Mouse (Mus musculus) central nervous system, embryonic 18 days (tissue): ENCODE data around the gene Elf3. TPM values are rescaled to one million over a fixed set of nuclear protein-coding genes. Genes with fewer than 3 reads are reported as not detected.

ENCODE experiments used
- polyA plus RNA-seq: library from polyadenylated mRNA; depleted of rRNA; stranded (reverse); fragments of >200 nt; gene quantifications from 2 replicates; pipeline ENCODE4 v1.2.3, GENCODE M21; 2012; rRNA removed

The Elf3 gene
- 0.21 and 1.3 TPM in 2 replicates for polyA plus RNA-seq

DNA sequence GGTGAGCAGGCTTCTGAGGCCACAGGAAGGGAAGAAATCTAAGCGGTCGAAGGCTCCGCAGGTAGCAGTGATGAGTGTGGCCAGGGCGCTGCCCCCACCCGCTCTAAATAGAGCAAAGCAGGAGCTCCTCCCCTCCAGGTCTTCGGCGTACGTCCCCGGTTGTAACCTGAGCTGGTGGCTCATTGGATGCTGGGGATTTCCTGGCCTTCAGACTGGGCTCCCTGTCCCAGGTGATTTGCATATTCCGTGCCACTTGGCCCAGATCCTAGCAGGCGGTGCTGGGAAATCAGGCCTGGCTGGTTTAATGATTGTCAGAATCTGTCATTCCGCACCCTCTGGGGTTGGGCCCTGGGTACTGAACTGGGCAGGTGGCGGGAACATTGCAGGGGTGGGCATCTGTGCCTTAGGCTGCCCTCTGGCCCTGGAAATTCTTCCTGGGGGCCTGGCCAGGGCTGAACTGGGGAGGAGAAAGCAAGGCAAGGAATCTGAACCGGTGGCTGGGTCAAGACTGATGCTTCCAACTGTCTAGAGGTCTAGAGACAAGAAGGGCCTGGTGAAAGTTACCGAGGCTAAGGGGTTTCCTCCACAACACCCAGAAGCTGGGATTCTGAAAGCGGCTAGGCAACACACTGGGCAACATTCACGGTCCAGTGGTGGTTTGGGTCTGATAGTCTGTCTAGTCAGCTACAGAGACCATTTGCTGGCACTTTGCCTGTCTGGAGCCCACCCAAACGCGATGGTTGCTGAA, at the start of gene Elf3:
Gene Elf3 (minus strand): TSS at position 189 of the 748 bp plus-strand sequence.

GRCm38 (mm10) chr1:135283826-135284291, 25.5 kb upstream of the Elf3 start, which contains the start of gene Rnpep:
TSS of gene Rnpep (minus strand) at chr1:135284084.

Other genes starting within 250 kb of the Elf3 start
- 0.69 and 0.95 TPM in 2 replicates for gene Lgr6, start 153.3 kb downstream of the Elf3 start, polyA plus RNA-seq
- gene Ptpn7, start 125.9 kb downstream of the Elf3 start, polyA plus RNA-seq = 0.13 and 0.16 TPM in 2 replicates
- gene Arl8a, start 111.7 kb downstream of the Elf3 start, polyA plus RNA-seq = 448 and 480 TPM in 2 replicates
- gene Gpr37l1, start 90.9 kb downstream of the Elf3 start, polyA plus RNA-seq = 3.6 and 4.9 TPM in 2 replicates
- gene Rnpep, start 25.5 kb upstream of the Elf3 start, polyA plus RNA-seq = 48.3 and 49.5 TPM in 2 replicates
- 50.9 and 56.6 TPM in 2 replicates for gene Timm17a, start 55.2 kb upstream of the Elf3 start, polyA plus RNA-seq
- 0.21 and 0.32 TPM in 2 replicates for gene Lmod1, start 66.2 kb upstream of the Elf3 start, polyA plus RNA-seq
- gene Shisa4, start 116.7 kb upstream of the Elf3 start, polyA plus RNA-seq = 61.4 and 62.5 TPM in 2 replicates
- 157 TPM in 2 replicates for gene Ipo9, start 171.9 kb upstream of the Elf3 start, polyA plus RNA-seq